Mouse (Mus musculus) T-helper 1 cell (primary cell): ENCODE results near the gene Ppp1r15b.

ENCODE experiments used
- in situ Hi-C: fragments of 300-600 bp; cut with MboI, MseI; formaldehyde crosslinking; loops from one replicate; pipeline ENCODE4 v1.15.1; 2025; ENCODE audit warnings: high pct_unique_total_duplicates

Ppp1r15b gene

GRCm38 (mm10) chr1:133187948-133188680 is 57.2 kb downstream of the Ppp1r15b start:
- in situ Hi-C loops, result no loop called here

GRCm38 (mm10) chr1:133188719-133189118 is 57.8 kb downstream of the Ppp1r15b start:
- in situ Hi-C loops, result no loop called here
